Mouse (Mus musculus) cortical plate, adult 2 months (tissue): ENCODE measurements around the gene Zkscan16.

Source experiments
- CTCF ChIP-seq: fragments of 200-500 bp; IDR thresholded peaks from 2 replicates; pipeline ENCODE4 v1.5.1; 2011; ENCODE audit warnings: mild to moderate bottlenecking, control low read depth, low read length; ENCODE audit not compliant: insufficient read depth; ENCODE audit errors: extremely low read depth
- POLR2A ChIP-seq: fragments of 200-500 bp; IDR thresholded peaks from 2 replicates; pipeline ENCODE4 v1.6.1; 2011; ENCODE audit warnings: mild to moderate bottlenecking, low read length, control low read depth; ENCODE audit not compliant: insufficient read depth; ENCODE audit errors: extremely low read depth

DNA sequence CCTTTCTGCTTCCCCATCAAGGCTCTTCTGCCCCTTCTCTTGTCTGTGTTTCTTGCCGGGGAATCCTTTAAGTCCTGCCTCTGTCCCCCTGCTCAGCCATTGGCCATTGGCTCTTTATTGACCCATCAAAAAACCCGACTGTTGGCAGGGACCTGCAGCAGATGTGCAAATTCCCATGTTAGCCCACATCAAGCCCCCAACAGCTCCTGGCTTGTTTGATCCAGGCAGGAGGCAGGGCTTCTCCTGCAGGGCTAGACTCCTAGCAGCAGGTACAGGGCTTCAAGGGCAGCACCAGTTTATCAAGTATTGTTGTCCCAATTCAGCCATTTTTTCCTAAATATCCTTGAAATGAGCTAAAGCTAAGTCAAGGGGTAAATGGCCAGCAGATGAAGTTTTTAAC, 17.3 kb upstream of the Zkscan16 start:
- TF ChIP-seq CTCF (no peak), POLR2A (no peak)
